Mouse (Mus musculus): ENCODE measurements around the gene Ugt1a6b. TPM values are rescaled to one million over a fixed set of nuclear protein-coding genes. Genes with fewer than 3 reads are reported as not detected.
"Not testable (repeated sequence)": the region's sequence is repeated elsewhere in the genome, so short reads cannot be mapped to it uniquely, and the experiment has no call there.

The Ugt1a6b gene
- polyA plus RNA-seq, 1 experiment = 1.8 TPM

- no peak for DNase-seq (ENCODE audit: low read depth)
- TF ChIP-seq CTCF (IDR thresholded peaks at IDR 0.05; ENCODE audit: borderline replicate concordance, extremely low read depth, insufficient read depth, insufficient read length) = no peak
- TF ChIP-seq POLR2A (IDR thresholded peaks at IDR 0.05; ENCODE audit: borderline replicate concordance, extremely low read depth, insufficient read depth, insufficient read length, poor library complexity, severe bottlenecking) = no peak
Observed at GRCm38 (mm10) chr1:88222216-88222615, 119.2 kb downstream of the Ugt1a6b start.

- DNase-seq (ENCODE audit: low read depth) = not testable (repeated sequence)
Observed at GRCm38 (mm10) chr1:88223011-88223515, 120.0 kb downstream of the Ugt1a6b start.

- DNase-seq (ENCODE audit: low read depth) = no peak
- no peak for TF ChIP-seq CTCF (IDR thresholded peaks at IDR 0.05; ENCODE audit: borderline replicate concordance, extremely low read depth, insufficient read depth, insufficient read length)
- no peak for TF ChIP-seq POLR2A (IDR thresholded peaks at IDR 0.05; ENCODE audit: borderline replicate concordance, extremely low read depth, insufficient read depth, insufficient read length, poor library complexity, severe bottlenecking)
Observed at GRCm38 (mm10) chr1:88223591-88223990, 120.5 kb downstream of the Ugt1a6b start.

GRCm38 (mm10) chr1:88224029-88224776 lies 121.2 kb downstream of the Ugt1a6b start:
- DNase-seq (ENCODE audit: low read depth) = no peak
- TF ChIP-seq POLR2A (IDR thresholded peaks at IDR 0.05; ENCODE audit: borderline replicate concordance, extremely low read depth, insufficient read depth, insufficient read length, poor library complexity, severe bottlenecking) (no peak), CTCF (IDR thresholded peaks at IDR 0.05; ENCODE audit: borderline replicate concordance, extremely low read depth, insufficient read depth, insufficient read length) (no peak)

GRCm38 (mm10) chr1:88225301-88225700 lies 122.2 kb downstream of the Ugt1a6b start:
- not testable (repeated sequence) for DNase-seq (ENCODE audit: low read depth)

GRCm38 (mm10) chr1:88225741-88226140 lies 122.7 kb downstream of the Ugt1a6b start:
- TF ChIP-seq CTCF (IDR thresholded peaks at IDR 0.05; ENCODE audit: borderline replicate concordance, extremely low read depth, insufficient read depth, insufficient read length) = no peak
- no peak for TF ChIP-seq POLR2A (IDR thresholded peaks at IDR 0.05; ENCODE audit: borderline replicate concordance, extremely low read depth, insufficient read depth, insufficient read length, poor library complexity, severe bottlenecking)
- DNase-seq (ENCODE audit: low read depth) = no peak

- TF ChIP-seq CTCF (IDR thresholded peaks at IDR 0.05; ENCODE audit: borderline replicate concordance, extremely low read depth, insufficient read depth, insufficient read length) = no peak
- no peak for TF ChIP-seq POLR2A (IDR thresholded peaks at IDR 0.05; ENCODE audit: borderline replicate concordance, extremely low read depth, insufficient read depth, insufficient read length, poor library complexity, severe bottlenecking)
- DNase-seq (ENCODE audit: low read depth) = no peak
Observed at GRCm38 (mm10) chr1:88226670-88227379, 123.8 kb downstream of the Ugt1a6b start, which contains the start of gene Mroh2a. TSS of gene Mroh2a (plus strand) at chr1:88226986.

- no peak for TF ChIP-seq POLR2A (IDR thresholded peaks at IDR 0.05; ENCODE audit: borderline replicate concordance, extremely low read depth, insufficient read depth, insufficient read length, poor library complexity, severe bottlenecking)
- no peak for TF ChIP-seq CTCF (IDR thresholded peaks at IDR 0.05; ENCODE audit: borderline replicate concordance, extremely low read depth, insufficient read depth, insufficient read length)
- DNase-seq (ENCODE audit: low read depth) = no peak
Observed at GRCm38 (mm10) chr1:88227482-88227881, 124.4 kb downstream of the Ugt1a6b start.

DNA sequence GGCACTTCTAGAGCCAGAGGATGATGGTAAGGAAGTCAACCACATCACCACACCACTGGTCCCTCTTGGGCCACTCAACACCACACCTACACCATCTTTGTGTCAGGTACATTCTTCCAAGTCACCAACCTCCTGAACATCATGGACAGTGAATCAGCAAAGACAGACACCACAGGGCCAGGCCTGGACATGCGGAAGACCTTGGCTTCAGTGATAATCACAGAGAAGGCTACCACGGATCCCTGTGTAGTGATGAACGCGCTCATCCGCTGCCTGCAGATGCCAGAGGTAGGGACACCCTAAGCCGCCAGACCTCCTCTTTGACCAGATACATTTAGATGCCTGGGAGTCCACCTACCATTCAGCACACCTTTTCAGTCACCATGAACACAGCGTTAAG lies 125.1 kb downstream of the Ugt1a6b start:
- TF ChIP-seq CTCF (IDR thresholded peaks at IDR 0.05; ENCODE audit: borderline replicate concordance, extremely low read depth, insufficient read depth, insufficient read length) = no peak
- no peak for TF ChIP-seq POLR2A (IDR thresholded peaks at IDR 0.05; ENCODE audit: borderline replicate concordance, extremely low read depth, insufficient read depth, insufficient read length, poor library complexity, severe bottlenecking)
- no peak for DNase-seq (ENCODE audit: low read depth)

DNA sequence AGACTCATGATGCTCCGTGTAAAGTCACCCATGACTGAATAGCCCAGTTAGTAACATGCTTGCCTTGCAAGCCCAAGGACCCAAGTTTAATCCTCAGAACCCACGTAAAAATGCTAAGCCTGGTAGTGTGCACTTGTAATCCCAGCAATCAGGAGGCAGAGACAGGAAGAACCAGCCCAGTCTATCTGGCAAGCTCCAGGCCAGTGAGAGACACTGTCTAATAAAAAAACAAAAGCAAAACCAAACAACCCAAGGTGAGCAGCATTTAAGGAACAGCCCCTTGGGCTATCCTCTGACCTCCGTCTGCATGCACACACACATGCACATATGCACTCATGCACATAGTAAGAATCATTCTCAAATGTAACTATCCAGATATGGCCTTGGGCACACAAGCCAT lies 126.5 kb downstream of the Ugt1a6b start:
- no peak for TF ChIP-seq POLR2A (IDR thresholded peaks at IDR 0.05; ENCODE audit: borderline replicate concordance, extremely low read depth, insufficient read depth, insufficient read length, poor library complexity, severe bottlenecking)
- no peak for TF ChIP-seq CTCF (IDR thresholded peaks at IDR 0.05; ENCODE audit: borderline replicate concordance, extremely low read depth, insufficient read depth, insufficient read length)
- DNase-seq (ENCODE audit: low read depth) = no peak

GRCm38 (mm10) chr1:88229986-88230385 lies 126.9 kb downstream of the Ugt1a6b start:
- no peak for TF ChIP-seq POLR2A (IDR thresholded peaks at IDR 0.05; ENCODE audit: borderline replicate concordance, extremely low read depth, insufficient read depth, insufficient read length, poor library complexity, severe bottlenecking)
- TF ChIP-seq CTCF (IDR thresholded peaks at IDR 0.05; ENCODE audit: borderline replicate concordance, extremely low read depth, insufficient read depth, insufficient read length) = no peak
- no peak for DNase-seq (ENCODE audit: low read depth)

GRCm38 (mm10) chr1:88230421-88230820 lies 127.4 kb downstream of the Ugt1a6b start:
- no peak for DNase-seq (ENCODE audit: low read depth)
- no peak for TF ChIP-seq CTCF (IDR thresholded peaks at IDR 0.05; ENCODE audit: borderline replicate concordance, extremely low read depth, insufficient read depth, insufficient read length)
- TF ChIP-seq POLR2A (IDR thresholded peaks at IDR 0.05; ENCODE audit: borderline replicate concordance, extremely low read depth, insufficient read depth, insufficient read length, poor library complexity, severe bottlenecking) = no peak
